Mouse (Mus musculus) lung, adult 2 months (tissue): ENCODE data around the gene Plekhh1. TPM values are rescaled to one million over a fixed set of nuclear protein-coding genes. Genes with fewer than 3 reads are reported as not detected.

Source experiments
- DNase-seq: peaks from one replicate; pipeline ENCODE4 v3.0.0; 2022
- H3K4me1 ChIP-seq: fragments of 200-500 bp; 2 replicates; pipeline ENCODE4 v1.6.1; 2011; ENCODE audit warnings: low read length; ENCODE audit not compliant: control insufficient read depth, insufficient read depth
- H3K4me3 ChIP-seq: fragments of 200-500 bp; replicated peaks from 2 replicates; pipeline ENCODE3; 2011; ENCODE audit warnings: low read depth, mild to moderate bottlenecking, control low read depth, low read length; ENCODE audit errors: extremely low read depth
- CTCF ChIP-seq: fragments of 200-500 bp; IDR thresholded peaks from 2 replicates; pipeline ENCODE4 v1.5.1; 2011; ENCODE audit warnings: mild to moderate bottlenecking, low read length, control low read depth; ENCODE audit not compliant: insufficient read depth
- POLR2A ChIP-seq: fragments of 200-500 bp; IDR thresholded peaks from 2 replicates; pipeline ENCODE4 v1.6.1; 2011; ENCODE audit warnings: low read depth, mild to moderate bottlenecking, control low read depth, low read length, borderline replicate concordance; ENCODE audit errors: extremely low read depth
- WGBS: fragments of 180-500 bp; shearing (Covaris S2); methylation state at CpG from one replicate; pipeline ENCODE4 v1.1.7; 2018; 5-methylcytosine and 5-hydroxymethylcytosine counted together
- polyA plus RNA-seq: library from polyadenylated mRNA; depleted of rRNA; stranded (reverse); fragments of >200 nt; gene quantifications from 2 replicates; pipeline ENCODE4 v1.2.3, GENCODE M21; 2012

Plekhh1 gene
- polyA plus RNA-seq, 1 experiment, result 8.9 TPM

- no peak for DNase-seq
- TF ChIP-seq POLR2A (no peak), CTCF (no peak)
- 49% methylated on average over 6 of the region's 7 CpGs for WGBS
- Histone ChIP-seq H3K4me1 (no peaks in the 10 kb centered on the region), H3K4me3 (no peak overlapping the region)
Observed at GRCm38 (mm10) chr12:78996711-78997110, 32.3 kb upstream of the Plekhh1 start.

GRCm38 (mm10) chr12:79002406-79002805 lies 26.6 kb upstream of the Plekhh1 start:
- H3K4me3 ChIP-seq, result no peak overlapping the region
- WGBS, result 60% methylated on average over 5 of the region's 5 CpGs
- no peak for DNase-seq
- H3K4me1 ChIP-seq, result no peaks in the 10 kb centered on the region
- TF ChIP-seq POLR2A, result no peak
- no peak for TF ChIP-seq CTCF

- TF ChIP-seq POLR2A, result no peak
- no peak for TF ChIP-seq CTCF
- WGBS, result 83% methylated on average over 3 of the region's 3 CpGs
Observed at GRCm38 (mm10) chr12:79002978-79003377, 26.0 kb upstream of the Plekhh1 start.

GRCm38 (mm10) chr12:79005456-79005855 lies 23.5 kb upstream of the Plekhh1 start:
- no peak for DNase-seq
- Histone ChIP-seq H3K4me1 (peaks cover 4% of the 10 kb centered on the region; the same call in 1 of the 2 replicates), H3K4me3 (no peak overlapping the region)
- no peak for TF ChIP-seq POLR2A
- TF ChIP-seq CTCF, result no peak
- 84% methylated on average over 5 of the region's 5 CpGs for WGBS

More at GRCm38 (mm10) chr12:79002978-79003377, 26.0 kb upstream of the Plekhh1 start:
- DNase-seq, result no peak
- Histone ChIP-seq H3K4me1 (no peaks in the 10 kb centered on the region), H3K4me3 (no peak overlapping the region)

- H3K4me3 ChIP-seq, result peak overlapping the region; percentile 85
- WGBS, result 35% methylated on average over 9 of the region's 9 CpGs
- TF ChIP-seq POLR2A, result no peak
- no peak for TF ChIP-seq CTCF
- peaks cover 6% of the 10 kb centered on the region; the same call in 1 of the 2 replicates for H3K4me1 ChIP-seq
- DNase-seq, result no peak
Observed at GRCm38 (mm10) chr12:79006076-79006475, 22.9 kb upstream of the Plekhh1 start.

- peak; percentile 60 for DNase-seq
- TF ChIP-seq POLR2A (no peak), CTCF (0 out of 2 replicates have a peak, but pooled peaks have one; percentile 15)
- peaks cover 8% of the 10 kb centered on the region; the same call in 1 of the 2 replicates for H3K4me1 ChIP-seq
- peak overlapping the region; percentile 85 for H3K4me3 ChIP-seq
- WGBS, result under 1% methylated on average over 52 of the region's 53 CpGs
Observed at GRCm38 (mm10) chr12:79006478-79007125, 22.4 kb upstream of the Plekhh1 start.

GRCm38 (mm10) chr12:79007126-79007753 lies 21.7 kb upstream of the Plekhh1 start, which contains the start of gene Tmem229b:
Tmem229b (minus strand) TSS chr12:79007627.
- peak; percentile 37 for DNase-seq
- peaks cover 8% of the 10 kb centered on the region; the same call in 1 of the 2 replicates for H3K4me1 ChIP-seq
- no peak for TF ChIP-seq POLR2A
- WGBS, result 4% methylated on average over 48 of the region's 49 CpGs
- peak within 1 kb of the TSS; percentile 85 for H3K4me3 ChIP-seq

- TF ChIP-seq POLR2A (no peak), CTCF (no peak)
Observed at GRCm38 (mm10) chr12:79010569-79010968, 18.4 kb upstream of the Plekhh1 start.

GRCm38 (mm10) chr12:79016109-79016508 lies 12.9 kb upstream of the Plekhh1 start:
- DNase-seq, result no peak
- TF ChIP-seq CTCF (no peak), POLR2A (no peak)
- 60% methylated on average over 5 of the region's 5 CpGs for WGBS
- Histone ChIP-seq H3K4me3 (no peak overlapping the region), H3K4me1 (peaks cover 1% of the 10 kb centered on the region; the same call in 1 of the 2 replicates)

More at GRCm38 (mm10) chr12:79010569-79010968, 18.4 kb upstream of the Plekhh1 start:
- peak; percentile 7 for DNase-seq
- peaks cover 8% of the 10 kb centered on the region; the same call in 1 of the 2 replicates for H3K4me1 ChIP-seq
- no peak overlapping the region for H3K4me3 ChIP-seq
- 23% methylated on average over 3 of the region's 3 CpGs for WGBS

GRCm38 (mm10) chr12:79017994-79018399 lies 11.0 kb upstream of the Plekhh1 start:
- no peak for TF ChIP-seq CTCF
- TF ChIP-seq POLR2A, result no peak
- H3K4me3 ChIP-seq, result no peak overlapping the region
- 40% methylated on average over 4 of the region's 4 CpGs for WGBS
- no peaks in the 10 kb centered on the region for H3K4me1 ChIP-seq
- no peak for DNase-seq
